Mouse (Mus musculus) C2C12 (cell line): ENCODE results near the gene Lman1l.

Experiments
- CEBPB ChIP-seq: IDR thresholded peaks from one replicate; pipeline ENCODE4 v1.6.1; 2011; ENCODE audit warnings: low read depth, mild to moderate bottlenecking, control low read depth, moderate library complexity
- CTCF ChIP-seq: IDR thresholded peaks from one replicate; pipeline ENCODE4 v1.5.1; 2011; ENCODE audit not compliant: control insufficient read depth, insufficient read depth, insufficient read length
- USF1 ChIP-seq: IDR thresholded peaks from one replicate; pipeline ENCODE4 v1.6.1; 2011; ENCODE audit warnings: low read depth, mild to moderate bottlenecking, control low read depth, moderate library complexity

GRCm38 (mm10) chr9:57594174-57594509 is 26.4 kb downstream of the Lman1l start:
- TF ChIP-seq CTCF (no peak), USF1 (no peak), CEBPB (no peak)
